Mouse (Mus musculus) intestine, postnatal 0 days (tissue): ENCODE results near the gene Retreg2. TPM values are rescaled to one million over a fixed set of nuclear protein-coding genes. Genes with fewer than 3 reads are reported as not detected.
A peak's percentile ranks its signal among the peaks of the same experiment; 100 is the strongest.

ENCODE experiments used
- ATAC-seq: fragments of 200-750 bp; cut with Nextera tagmentation; 2 replicates; pipeline ENCODE4 v1.8.0; 2017; ENCODE audit warnings: mild to moderate bottlenecking, moderate TSS enrichment, moderate library complexity
- H3K27ac ChIP-seq: fragments of 300-500 bp; sonication (generic); 2 replicates; pipeline ENCODE4 v1.5.1; 2014; ENCODE audit warnings: mild to moderate bottlenecking, low read depth, low read length, moderate library complexity
- H3K27me3 ChIP-seq: fragments of 300-500 bp; sonication (generic); replicated peaks from 2 replicates; pipeline ENCODE4 v1.6.1; 2014; ENCODE audit warnings: low read length, mixed read lengths; ENCODE audit not compliant: control insufficient read depth, insufficient read depth
- H3K36me3 ChIP-seq: fragments of 300-500 bp; sonication (generic); 2 replicates; pipeline ENCODE4 v1.6.1; 2014; ENCODE audit warnings: mild to moderate bottlenecking, moderate library complexity; ENCODE audit not compliant: control insufficient read depth, insufficient read depth
- H3K4me1 ChIP-seq: fragments of 300-500 bp; sonication (generic); replicated peaks from 2 replicates; pipeline ENCODE4 v1.6.1; 2014; ENCODE audit warnings: antibody characterized with exemption, low read length, mixed read lengths; ENCODE audit not compliant: control insufficient read depth, insufficient read depth
- H3K4me2 ChIP-seq: fragments of 300-500 bp; sonication (generic); replicated peaks from 2 replicates; pipeline ENCODE4 v1.6.1; 2014; ENCODE audit warnings: low read depth, mild to moderate bottlenecking, moderate library complexity
- H3K4me3 ChIP-seq: fragments of 300-500 bp; sonication (generic); 2 replicates; pipeline ENCODE4 v1.5.1; 2014; ENCODE audit warnings: low read depth, low read length
- H3K9ac ChIP-seq: fragments of 300-500 bp; sonication (generic); 2 replicates; pipeline ENCODE4 v1.6.1; 2014; ENCODE audit warnings: mild to moderate bottlenecking, low read depth, low read length
- H3K9me3 ChIP-seq: fragments of 300-500 bp; sonication (generic); 2 replicates; pipeline ENCODE4 v1.6.1; 2016; ENCODE audit warnings: mixed run types; ENCODE audit not compliant: control insufficient read depth
- CTCF ChIP-seq: sonication (generic); IDR thresholded peaks from 2 replicates; pipeline ENCODE4 v1.5.1; 2016; ENCODE audit warnings: low read depth, mild to moderate bottlenecking, control low read depth, antibody characterized with exemption, moderate library complexity
- WGBS: fragments of 180-500 bp; shearing (Covaris S2); extraction: QIAGEN DNeasy Blood & Tissue Kit; methylation state at CpG from one replicate; pipeline ENCODE4 v1.1.7; 2014; 5-methylcytosine and 5-hydroxymethylcytosine counted together
- polyA plus RNA-seq: library from polyadenylated mRNA; unstranded; fragments of >200 nt; fragmentation: Nextera tagmentation; extraction: Ambion mirVana; gene quantifications from 2 replicates; pipeline ENCODE4 v1.2.1, GENCODE M21; 2015

Retreg2 gene
- polyA plus RNA-seq, 1 experiment from 2014 or later, result 48.4 TPM

- Histone ChIP-seq H3K27ac (no peak within 1 kb of the TSS), H3K36me3 (peaks cover 35% of the 10 kb centered on the region), H3K9ac (no peak within 1 kb of the TSS), H3K4me2 (no peak within 1 kb of the TSS), H3K4me3 (no peak within 1 kb of the TSS), H3K9me3 (no peaks in the 10 kb centered on the region), H3K4me1 (no peaks in the 10 kb centered on the region), H3K27me3 (no peaks in the 10 kb centered on the region)
- no peak for TF ChIP-seq CTCF
- 0 out of 2 replicates have a peak, but pooled peaks have one; percentile 12 for ATAC-seq
- 38% methylated on average over 12 of the region's 12 CpGs for WGBS
These were observed 9.0 kb upstream of the Retreg2 start, which contains the start of gene Slc23a3 for GRCm38 (mm10) chr1:75133421-75134207. Gene Slc23a3 (minus strand): TSS chr1:75133890.

DNA sequence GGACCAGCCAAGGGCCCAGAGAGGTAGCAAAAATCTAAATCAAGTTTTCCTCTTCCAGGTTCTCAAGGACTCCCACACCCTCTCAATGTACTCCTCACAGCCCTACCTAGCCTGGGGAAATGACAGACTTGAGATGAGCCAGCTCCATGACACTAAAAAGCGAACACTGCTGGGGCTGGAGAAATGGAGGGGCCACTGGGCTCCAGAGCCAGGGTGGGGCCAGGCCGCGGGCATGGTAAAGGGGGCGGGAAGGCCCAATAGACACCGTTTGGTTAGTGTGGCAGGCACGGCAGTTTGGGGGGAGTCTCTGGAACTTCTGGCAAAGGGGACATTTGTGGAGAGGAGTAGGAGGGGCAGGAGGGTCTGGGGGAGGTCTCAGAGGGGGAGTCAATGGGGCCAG, 6.3 kb upstream of the Retreg2 start:
- Histone ChIP-seq H3K4me3 (no peak overlapping the region), H3K27ac (no peak overlapping the region), H3K9me3 (no peaks in the 10 kb centered on the region), H3K27me3 (no peaks in the 10 kb centered on the region), H3K36me3 (peaks cover 43% of the 10 kb centered on the region), H3K4me2 (no peak overlapping the region), H3K4me1 (no peaks in the 10 kb centered on the region), H3K9ac (no peak overlapping the region)
- WGBS, result 65% methylated on average over 6 of the region's 6 CpGs
- ATAC-seq, result no peak
- TF ChIP-seq CTCF, result no peak

- Histone ChIP-seq H3K4me3 (no peak overlapping the region), H3K4me2 (no peak overlapping the region), H3K27ac (no peak overlapping the region), H3K27me3 (no peaks in the 10 kb centered on the region), H3K9me3 (no peaks in the 10 kb centered on the region), H3K9ac (no peak overlapping the region), H3K36me3 (peaks cover 43% of the 10 kb centered on the region), H3K4me1 (no peaks in the 10 kb centered on the region)
- WGBS, result 65% methylated on average over 3 of the region's 3 CpGs
- no peak for TF ChIP-seq CTCF
- ATAC-seq, result no peak
These were observed 5.8 kb upstream of the Retreg2 start for GRCm38 (mm10) chr1:75136730-75137129.

DNA sequence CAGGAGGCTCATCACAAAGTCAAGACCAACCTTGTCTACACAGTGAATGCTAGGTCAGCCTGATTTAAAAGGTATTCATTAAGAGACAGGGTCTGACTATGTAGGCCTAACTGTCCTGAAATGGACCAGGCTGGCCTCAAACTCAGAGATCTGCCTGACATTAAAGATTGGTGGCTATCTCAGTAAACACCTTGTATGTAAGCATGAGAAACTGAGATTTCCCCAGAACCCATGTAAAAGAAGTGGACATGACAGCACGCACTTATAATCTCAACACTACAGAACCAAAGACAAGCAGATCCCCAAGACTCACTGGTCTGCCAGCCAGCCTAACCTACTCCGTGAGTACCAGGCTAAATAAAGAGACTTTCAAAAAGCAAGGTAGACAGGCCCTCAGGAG, 4.1 kb upstream of the Retreg2 start:
- no peaks in the 10 kb centered on the region for H3K9me3 ChIP-seq
- no peak overlapping the region for H3K4me2 ChIP-seq
- 100% methylated on average over 2 of the region's 2 CpGs for WGBS
- no peak overlapping the region for H3K27ac ChIP-seq
- no peak for ATAC-seq
- TF ChIP-seq CTCF, result no peak
- H3K36me3 ChIP-seq, result peaks cover 43% of the 10 kb centered on the region
- no peak overlapping the region for H3K4me3 ChIP-seq
- no peaks in the 10 kb centered on the region for H3K27me3 ChIP-seq
- no peak overlapping the region for H3K9ac ChIP-seq
- no peaks in the 10 kb centered on the region for H3K4me1 ChIP-seq

DNA sequence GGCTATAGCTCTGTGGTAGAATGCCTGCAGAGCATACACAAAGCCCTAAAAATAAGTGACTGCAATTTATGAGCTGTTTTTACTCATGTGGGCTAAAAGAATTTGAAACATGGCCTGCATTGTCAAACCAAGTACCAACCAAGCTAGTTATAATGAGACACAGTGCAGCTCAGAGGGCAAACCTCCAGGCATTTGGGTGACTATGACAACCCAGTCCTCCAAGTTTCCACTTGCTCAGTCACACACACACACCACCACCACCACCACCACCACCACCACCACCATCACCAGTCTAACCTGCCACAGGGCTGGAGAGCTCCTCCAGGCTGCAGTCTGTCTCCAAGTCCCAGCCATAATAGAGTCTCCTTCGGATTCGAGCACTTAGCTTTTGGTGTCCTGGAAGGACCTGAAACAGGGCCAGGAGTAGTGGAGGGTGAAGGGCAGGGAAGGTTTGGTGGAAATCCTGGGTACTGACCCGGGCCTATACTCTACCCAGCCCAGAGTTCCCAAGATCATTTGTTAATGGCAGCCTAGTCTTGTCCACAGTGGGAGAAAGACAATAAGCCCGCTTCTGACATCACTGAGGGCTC, 1.9 kb upstream of the Retreg2 start:
- H3K9me3 ChIP-seq, result no peaks in the 10 kb centered on the region
- H3K27ac ChIP-seq, result peak overlapping the region; percentile 96
- 36% methylated on average over 4 of the region's 4 CpGs for WGBS
- H3K9ac ChIP-seq, result peak overlapping the region; percentile 76
- H3K27me3 ChIP-seq, result no peaks in the 10 kb centered on the region
- peak overlapping the region; percentile 72 for H3K4me3 ChIP-seq
- H3K4me2 ChIP-seq, result peak overlapping the region; percentile 88
- no peak for ATAC-seq
- no peak for TF ChIP-seq CTCF
- H3K36me3 ChIP-seq, result peaks cover 49% of the 10 kb centered on the region
- no peaks in the 10 kb centered on the region for H3K4me1 ChIP-seq

DNA sequence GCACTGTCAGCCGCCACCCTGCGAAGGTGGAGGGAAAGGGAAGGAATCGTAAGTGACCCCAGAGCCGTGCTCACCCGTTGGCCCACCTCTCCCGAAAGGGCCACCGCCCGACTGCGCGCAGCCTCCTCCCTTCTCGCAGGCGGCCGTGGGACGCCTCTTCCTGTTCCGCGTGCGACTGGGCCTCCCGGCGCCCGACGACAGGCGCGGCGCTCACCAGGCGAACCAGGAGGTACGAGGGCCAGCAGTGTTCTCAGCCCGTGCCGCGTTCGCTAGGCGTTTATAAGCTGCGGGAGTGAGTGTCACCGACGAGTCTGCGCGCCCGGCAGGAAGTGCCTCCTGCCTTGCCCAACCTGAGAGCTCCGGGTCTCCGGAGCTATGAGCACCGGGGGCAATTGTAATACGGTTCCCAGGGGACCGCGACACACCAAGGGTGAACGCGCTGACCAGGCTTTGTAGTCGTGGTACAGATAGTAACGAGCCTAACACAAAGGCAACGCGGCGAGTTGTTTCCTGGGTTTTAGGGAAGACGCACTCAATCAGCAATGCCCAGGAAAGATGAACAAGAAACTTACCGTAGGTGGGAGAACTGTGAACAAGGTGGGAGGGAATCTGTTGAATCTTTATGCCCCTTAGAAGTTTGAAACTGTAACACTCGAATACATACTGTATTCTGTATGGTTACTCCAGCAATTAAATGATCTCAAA, 940 bp upstream of the Retreg2 start:
- peak overlapping the region; percentile 76 for H3K9ac ChIP-seq
- H3K4me1 ChIP-seq, result no peaks in the 10 kb centered on the region
- peak overlapping the region; percentile 72 for H3K4me3 ChIP-seq
- H3K4me2 ChIP-seq, result peak overlapping the region; percentile 88
- under 1% methylated on average over 52 of the region's 53 CpGs for WGBS
- peak; percentile 50 for ATAC-seq
- H3K36me3 ChIP-seq, result peaks cover 49% of the 10 kb centered on the region
- TF ChIP-seq CTCF, result no peak; the same call in 1 of the 2 replicates
- no peaks in the 10 kb centered on the region for H3K27me3 ChIP-seq
- H3K27ac ChIP-seq, result peak overlapping the region; percentile 96
- no peaks in the 10 kb centered on the region for H3K9me3 ChIP-seq
